Mouse (Mus musculus) left cerebral cortex, adult 8-10 months (tissue): ENCODE results near the gene Tcf25. TPM values are rescaled to one million over a fixed set of nuclear protein-coding genes. Genes with fewer than 3 reads are reported as not detected.
"Not testable (repeated sequence)": the region's sequence is repeated elsewhere in the genome, so short reads cannot be mapped to it uniquely, and the experiment has no call there.

Experiments used
- DNase-seq, 2 experiments: peaks; one replicate each; pipeline ENCODE4 v3.0.0; 2022; ENCODE audit warnings: low spot score in 2 of 2
- total RNA-seq, 4 experiments: library from RNA; stranded (reverse); gene quantifications; 2 replicates each; pipeline ENCODE4 v1.2.4; 2022

The Tcf25 gene
- total RNA-seq, 4 experiments from 2014 or later: 555 to 559 (median 558) TPM

DNA sequence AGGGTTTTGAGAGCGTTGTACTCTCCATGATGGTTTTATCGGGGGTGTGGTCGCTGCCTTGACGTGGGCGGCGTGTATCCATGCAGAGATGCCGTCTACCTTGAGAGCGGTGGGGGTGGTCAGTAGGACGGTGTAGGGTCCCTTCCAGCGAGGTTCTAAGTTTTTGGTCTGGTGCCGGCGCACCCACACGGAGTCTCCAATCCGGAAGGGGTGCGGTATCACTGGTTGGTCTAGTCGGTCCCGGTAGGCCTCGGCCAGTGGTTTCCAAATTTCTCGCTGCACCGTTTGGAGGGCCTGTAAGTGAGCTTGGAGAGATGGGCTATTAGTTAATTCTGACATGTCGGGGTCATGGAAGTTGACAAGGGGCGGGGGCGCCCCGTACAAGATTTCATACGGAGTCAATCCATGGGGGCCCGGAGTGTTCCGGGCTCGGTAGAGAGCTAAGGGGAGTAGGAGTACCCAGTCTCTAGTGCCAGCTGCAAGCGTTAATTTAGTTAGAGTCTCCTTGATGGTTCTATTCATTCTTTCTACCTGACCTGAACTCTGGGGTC is 54.9 kb downstream of the Tcf25 start:
- DNase-seq: no peak

DNA sequence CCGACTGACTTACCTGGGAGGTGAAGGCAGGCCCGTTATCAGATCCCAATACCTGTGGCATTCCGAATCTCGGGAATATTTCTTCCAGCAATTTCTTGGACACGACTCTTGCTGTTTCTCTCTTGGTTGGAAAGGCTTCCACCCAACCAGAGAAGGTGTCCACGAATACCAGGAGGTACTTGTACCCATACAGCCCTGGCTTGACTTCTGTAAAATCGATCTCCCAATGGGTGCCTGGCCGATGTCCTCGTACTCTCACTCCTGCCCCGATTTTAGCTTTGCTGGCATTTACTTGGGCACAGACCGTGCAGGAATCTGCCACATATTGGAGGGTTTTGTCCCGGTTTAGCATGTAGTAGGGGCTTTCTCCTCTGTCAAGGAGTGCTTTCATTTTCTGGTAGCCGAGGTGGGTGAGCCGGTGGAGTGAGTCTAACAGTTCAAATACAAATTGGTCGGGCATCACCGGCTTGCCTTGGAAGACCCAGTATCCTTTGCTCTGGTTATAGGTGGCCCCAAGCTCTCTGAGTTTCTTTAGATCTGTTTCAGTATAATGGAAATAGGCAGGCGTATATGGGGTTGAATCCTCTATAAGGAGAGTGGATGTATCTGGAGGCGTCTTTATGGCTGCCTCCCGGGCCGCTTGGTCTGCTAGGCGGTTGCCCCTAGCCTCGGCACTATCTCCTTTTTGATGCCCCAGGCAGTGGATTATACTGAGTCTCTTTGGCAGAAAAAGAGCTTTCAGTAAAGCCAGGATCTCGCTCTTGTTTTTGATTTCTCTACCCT is 55.6 kb downstream of the Tcf25 start:
- no peak for DNase-seq

DNA sequence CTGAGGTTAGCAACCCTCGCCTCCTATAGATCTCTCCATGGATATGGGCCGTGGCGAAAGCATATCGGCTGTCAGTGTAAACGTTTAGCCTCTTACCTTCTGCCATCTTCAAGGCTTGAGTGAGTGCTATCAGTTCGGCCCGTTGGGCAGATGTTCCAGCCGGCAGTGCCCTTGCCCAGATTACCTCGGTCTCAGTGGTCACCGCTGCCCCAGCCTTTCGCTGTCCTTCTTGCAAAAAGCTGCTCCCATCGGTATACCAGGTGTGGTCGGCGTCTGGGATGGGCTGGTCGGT is 56.1 kb downstream of the Tcf25 start:
- DNase-seq: not testable (repeated sequence)

DNA sequence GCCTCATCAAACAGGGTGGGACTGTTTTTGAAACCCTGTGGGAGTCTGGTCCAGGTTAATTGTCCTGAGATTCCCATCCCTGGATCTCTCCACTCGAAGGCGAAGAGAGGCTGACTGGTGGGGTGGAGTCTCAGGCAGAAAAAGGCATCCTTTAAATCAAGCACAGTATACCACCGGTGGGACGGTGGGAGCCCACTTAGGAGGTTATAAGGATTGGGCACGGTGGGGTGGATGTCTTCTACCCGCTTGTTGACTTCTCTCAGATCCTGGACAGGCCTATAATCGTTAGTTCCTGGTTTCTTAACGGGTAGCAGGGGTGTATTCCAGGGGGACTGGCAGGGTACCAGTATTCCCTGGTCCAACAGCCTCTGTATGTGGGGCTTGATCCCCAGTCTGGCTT is 57.4 kb downstream of the Tcf25 start:
- not testable (repeated sequence) for DNase-seq

DNA sequence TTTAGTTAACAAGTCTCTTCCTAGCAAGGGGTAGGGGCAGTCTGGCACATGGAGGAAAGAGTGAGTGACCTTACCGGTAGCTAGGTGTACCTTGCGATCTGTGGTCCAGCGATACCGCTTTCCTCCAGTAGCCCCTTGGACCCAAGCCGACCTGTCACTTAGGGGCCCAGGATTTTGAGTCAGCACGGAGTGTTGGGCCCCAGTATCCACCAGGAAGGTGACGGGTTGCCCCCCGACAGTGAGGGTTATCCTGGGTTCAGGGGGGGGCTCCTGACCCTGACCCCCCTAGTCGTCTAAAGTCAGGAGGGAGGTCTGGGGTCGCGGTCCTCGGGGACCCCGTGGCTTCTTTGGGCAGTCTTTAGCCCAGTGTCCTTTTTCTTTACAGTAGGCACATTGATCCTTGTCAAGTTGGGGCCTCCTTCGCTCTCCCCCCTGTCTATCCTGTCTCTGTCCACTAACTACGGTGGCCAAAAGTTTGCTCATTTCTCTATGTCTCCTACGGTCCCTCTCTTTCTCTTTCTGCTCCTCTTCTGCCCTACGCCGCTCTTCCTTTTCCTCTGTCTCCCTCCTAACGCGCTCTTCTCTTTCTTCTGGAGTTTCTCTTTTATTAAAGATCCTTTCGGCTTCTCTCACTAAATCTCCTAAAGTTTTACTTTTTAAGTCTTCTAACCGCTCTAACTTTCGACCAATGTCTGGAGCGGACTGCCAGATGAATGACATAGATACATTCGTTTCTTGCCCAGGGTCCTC is 58.2 kb downstream of the Tcf25 start:
- DNase-seq: no peak

DNA sequence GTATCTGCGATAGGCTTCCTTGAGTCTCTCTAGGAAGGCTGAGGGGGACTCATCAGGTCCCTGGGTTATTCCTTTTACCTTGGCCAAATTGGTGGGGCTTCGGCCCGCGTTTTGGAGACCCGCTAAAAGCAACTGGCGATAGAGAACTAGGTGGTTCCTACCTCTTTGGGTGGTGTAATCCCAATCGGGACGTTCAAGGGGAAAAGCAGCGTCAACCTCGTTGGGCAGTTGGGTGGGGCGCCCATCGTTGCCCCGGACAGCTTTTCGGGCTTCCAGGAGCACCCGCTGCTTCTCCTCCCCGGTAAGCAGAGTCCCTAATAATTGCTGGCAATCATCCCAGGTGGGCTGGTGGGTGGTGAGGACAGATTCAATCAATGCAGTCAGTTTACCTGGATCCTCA is 58.8 kb downstream of the Tcf25 start:
- DNase-seq: no peak

DNA sequence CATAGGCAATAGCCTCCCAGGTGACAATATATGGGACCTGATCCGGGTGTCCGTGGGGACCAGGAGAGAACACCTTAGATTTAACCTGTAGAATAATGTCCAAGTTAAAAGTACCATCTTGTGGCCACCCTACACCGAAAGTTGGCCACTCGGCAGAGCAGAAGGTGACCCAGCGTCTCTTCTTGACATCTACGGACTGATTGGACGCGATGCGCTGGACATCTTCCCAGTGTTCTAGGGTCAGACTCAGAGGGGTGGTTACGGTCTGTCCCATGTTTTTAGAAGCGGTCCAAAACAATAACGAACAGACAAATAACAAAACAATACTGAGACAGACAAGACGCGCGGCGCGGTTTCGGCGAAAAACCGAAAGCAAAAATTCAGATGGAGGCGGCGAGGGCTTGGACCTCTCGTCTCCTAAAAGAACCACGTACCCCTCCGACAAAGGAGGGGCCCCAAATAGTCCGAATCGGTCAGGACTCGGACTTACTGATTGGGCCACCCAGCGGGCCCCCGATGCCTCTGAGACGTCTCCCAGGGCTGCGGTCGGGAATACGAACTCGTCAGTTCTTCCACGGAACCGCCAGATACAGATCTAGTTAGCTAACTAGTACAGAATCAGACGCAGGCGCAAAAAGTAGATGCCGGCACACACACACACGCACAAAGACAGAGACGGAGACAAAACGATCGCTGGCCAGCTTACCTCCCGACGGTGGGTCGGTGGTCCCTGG is 59.9 kb downstream of the Tcf25 start:
- not testable (repeated sequence) for DNase-seq

DNA sequence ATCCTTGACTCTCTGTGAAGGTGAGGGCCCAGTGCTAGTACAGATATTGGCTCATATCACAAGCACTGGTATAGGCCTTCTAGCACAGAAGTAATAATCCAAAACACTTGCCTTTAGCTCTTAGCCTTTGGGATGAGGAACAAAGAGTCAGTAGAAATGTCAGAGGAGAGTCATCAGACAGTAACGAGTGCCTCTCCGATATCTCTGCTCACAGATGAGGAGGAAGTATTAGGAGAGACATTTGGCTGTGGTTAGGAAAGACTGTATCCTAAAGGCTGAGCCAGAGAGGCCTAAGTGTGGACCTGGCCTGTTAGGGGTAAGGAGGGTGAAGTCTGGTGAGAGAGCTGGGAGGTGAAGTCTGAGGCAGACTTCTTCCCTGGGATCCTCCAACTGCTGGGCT is 68.2 kb downstream of the Tcf25 start:
- no peak for DNase-seq

DNA sequence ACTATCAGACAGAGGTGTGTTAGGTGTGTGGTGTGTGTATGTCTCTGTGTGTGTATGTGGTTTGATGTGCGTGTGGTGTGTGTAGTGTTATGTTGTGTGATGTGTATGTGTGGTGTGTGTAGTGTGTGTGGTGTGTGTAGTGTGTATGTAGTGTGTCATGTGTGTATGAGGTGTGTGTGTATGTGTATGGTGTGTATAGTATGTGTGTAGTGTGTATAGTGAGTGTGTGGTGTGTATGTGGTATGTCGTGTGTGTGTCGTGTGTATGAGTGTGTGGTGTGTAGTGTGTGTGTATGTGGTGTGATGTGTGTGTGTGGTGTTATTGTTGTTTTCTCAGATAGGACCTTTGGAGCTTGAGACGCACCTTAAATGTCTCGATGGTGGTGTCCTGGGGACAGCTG is 68.8 kb downstream of the Tcf25 start:
- DNase-seq: no peak

DNA sequence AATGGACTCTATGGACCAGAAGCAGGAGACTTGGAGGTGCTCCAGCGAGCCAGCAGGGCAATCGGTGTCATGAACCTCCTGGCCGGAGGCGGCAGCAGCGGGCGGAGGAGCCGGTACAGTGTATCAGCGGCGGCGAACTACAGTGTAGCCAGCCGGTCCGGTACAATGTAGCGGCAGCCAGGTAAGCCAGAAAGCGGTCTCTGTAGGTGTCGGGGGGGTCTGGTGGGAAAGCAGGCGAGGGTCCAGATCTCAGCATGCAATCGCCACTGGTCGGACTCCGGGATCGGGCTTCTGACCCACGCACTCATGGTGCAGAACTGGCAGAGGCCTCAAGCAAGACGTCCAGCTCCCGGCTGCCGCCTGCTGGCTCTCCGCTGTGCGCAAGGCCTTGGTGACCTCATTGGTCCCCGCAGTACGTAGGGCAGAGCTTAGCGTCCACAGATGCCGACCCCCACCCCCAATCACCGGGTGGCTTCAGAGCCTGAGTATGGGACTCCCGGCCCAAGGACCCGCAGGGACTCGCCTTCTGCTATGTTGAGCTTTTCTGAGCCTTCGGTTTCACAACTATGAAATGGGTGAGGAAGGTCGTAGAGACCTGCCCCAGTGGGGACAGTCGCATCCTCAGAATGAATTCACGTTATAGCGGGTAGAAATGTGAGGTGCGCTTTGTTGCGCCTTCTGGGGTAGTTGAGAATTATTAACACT is 69.5 kb downstream of the Tcf25 start:
- peak; percentile 90 to 93 for DNase-seq

DNA sequence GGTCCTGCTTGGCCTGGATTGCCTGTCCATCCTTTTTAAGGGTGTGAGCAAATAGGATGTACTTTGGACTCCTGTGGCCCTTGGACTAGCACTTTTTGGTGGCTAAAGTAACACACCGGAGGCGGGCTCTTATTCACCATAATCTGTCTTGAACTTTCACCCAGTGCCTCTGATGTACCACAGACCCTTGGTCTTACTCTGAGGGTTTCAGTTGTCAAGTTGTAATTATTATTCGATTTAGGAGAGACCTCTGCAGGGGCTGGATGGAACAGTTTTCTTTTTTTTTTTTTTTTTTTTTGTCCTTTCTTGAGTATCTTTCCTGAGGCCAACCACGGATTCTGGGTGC is 70.0 kb downstream of the Tcf25 start:
- DNase-seq: no peak

DNA sequence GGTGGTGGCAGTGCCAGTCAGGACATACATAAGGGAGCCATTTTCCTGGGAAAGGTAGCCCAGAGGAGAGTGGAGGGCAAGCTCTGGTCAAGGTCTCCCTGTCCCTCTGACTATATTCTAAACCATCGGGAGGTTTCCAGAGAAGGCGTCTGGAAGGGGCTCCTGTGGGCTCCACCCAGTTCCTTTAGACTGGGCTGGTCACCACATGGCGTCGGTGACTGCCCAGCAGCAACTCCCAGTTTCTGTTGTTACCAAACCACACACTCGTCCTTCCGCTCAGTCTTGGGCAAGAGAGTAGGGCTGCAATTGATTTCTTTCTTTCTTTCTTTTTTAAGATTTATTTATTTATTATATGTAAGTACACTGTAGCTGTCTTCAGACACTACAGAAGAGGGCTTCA is 70.6 kb downstream of the Tcf25 start:
- DNase-seq: no peak

DNA sequence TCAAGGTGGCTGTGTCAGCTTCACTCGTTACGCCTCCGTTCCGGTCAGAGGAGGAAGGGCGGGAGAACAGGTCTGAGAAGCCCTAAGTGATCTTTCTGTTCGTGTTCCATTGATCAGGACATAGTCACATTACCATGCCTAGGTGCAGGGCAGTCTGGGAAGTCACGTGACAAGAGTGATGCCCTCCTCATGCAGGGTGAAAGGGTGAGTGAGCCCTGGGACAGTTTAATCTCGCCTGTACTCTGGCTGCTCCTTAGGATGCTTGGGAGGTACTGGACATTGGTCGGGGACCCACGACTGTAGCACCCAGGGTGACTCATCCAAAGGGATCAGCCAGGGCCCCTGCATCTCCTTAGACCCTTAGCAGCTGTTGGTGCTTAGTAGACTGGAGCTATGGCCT is 72.4 kb downstream of the Tcf25 start:
- no peak for DNase-seq

DNA sequence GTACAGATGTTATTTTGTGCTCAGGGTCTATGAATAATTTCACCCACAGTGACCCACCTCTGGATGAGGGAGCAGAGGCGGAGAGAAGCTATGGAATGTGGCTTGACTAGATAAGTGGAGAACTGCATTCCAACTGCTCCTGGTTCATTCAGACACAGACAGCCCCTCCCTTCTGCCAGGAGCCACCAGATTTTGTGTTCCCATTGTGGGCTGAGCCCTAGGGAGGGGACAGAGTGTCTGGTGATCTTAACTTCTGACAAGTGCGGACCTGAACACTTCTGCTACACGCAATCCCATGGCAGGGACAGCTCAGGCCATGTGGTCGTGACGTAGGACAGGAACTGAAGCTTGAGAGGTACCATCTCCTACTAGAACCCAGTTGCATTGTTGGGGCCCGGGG is 73.2 kb downstream of the Tcf25 start:
- no peak for DNase-seq

DNA sequence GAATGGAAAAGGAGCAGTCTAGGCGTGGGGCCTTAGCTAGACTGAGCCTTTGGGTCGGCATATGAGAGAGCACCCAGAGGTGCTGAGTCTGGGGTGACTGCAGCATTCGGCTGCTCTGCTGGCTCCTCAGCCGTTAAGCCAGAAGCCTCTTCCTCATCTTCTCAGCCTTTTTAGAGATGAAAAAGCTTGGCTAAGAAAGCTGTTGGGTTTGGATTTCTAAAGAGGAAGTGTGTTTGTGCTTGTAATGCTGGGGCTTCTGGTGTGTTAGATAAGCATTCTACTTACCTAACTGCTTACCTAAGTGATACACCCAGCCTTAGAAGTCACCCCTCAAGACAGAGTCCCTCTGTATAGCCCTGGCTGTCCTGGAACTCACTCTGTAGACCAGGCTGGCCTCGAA is 77.2 kb downstream of the Tcf25 start:
- no peak for DNase-seq

DNA sequence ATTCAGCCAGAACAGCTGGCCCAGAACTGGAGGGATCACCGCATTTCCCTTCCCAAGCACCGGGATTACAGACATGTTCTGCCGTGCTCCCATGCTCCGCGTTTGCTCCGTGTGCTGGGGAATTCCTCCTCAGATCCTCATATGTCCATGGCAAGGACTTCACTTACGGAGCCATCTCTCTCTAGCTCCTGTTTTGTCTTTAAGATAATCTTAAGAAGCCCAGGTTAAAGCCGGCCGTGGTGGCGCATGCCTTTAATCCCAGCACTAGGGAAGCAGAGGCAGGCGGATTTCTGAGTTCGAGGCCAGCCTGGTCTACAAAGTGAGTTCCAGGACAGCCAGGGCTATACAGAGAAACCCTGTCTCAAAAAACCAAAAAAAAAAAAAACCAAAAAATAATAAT is 78.2 kb downstream of the Tcf25 start:
- DNase-seq: not testable (repeated sequence)

DNA sequence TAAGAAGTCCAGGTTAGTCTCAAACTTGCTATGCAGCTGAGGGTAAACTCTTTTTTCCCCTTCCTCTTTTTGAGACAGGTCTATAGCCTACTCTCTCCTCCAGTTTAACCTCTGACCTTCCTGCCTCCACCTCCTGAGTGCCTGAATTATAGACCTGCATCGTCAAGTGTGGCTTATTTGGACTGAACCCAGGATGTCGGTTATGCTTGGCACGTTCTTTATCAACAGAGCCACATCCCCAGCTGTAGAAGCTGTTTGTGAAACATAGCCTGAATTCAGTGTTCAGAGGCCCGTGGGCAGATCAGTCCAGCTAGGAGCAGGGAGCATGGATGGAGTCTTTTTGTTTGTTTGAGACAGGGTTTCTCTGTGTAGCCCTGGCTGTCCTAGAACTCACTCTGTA is 78.6 kb downstream of the Tcf25 start:
- no peak for DNase-seq

DNA sequence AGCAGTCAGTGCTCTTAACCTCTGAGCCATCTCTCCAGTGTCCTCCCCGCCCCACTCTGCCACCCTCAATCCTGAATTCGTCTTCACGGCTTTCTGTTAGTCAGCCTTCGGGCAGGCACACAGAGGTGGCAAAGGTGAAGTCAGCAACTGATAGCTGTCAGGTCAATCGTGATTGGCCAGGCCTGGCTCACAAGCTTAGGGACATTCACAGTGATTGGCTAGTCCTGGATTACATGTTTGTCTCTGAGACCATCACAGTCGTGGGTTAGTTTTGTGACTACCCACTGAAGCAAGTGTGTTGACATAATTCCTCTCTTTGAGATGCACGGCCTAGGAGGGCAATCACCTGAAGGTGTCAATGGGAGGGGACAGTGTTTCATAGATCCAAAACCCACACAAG is 79.7 kb downstream of the Tcf25 start:
- no peak for DNase-seq
